Mouse (Mus musculus) adrenal gland, postnatal 4 days (tissue): ENCODE data around the gene Scap. TPM values are rescaled to one million over a fixed set of nuclear protein-coding genes. Genes with fewer than 3 reads are reported as not detected.

Experiments used
- total RNA-seq, 2 experiments: library from RNA; stranded (reverse); gene quantifications; 2 replicates each; pipeline ENCODE4 v1.2.3; 2021

Gene Scap
- total RNA-seq, 2 experiments from 2014 or later = 117 to 130 TPM

Other genes with a start within 250 kb of the Scap start
- gene Smarcc1, start 215.6 kb upstream of the Scap start, total RNA-seq = 100 to 1,000 TPM in 1 of 2 experiments, 10 to 100 TPM in 1; 90.4 to 100 TPM
- 100 to 1,000 TPM; 102 to 111 TPM for gene Dhx30, start 215.5 kb upstream of the Scap start, total RNA-seq
- gene Cspg5, start 89.5 kb upstream of the Scap start, total RNA-seq = 10 to 100 TPM; 38.5 to 41.4 TPM
- gene Elp6, start 28.1 kb upstream of the Scap start, total RNA-seq = 10 to 100 TPM; 11.1 to 12.5 TPM
- 10 to 100 TPM; 55.4 to 64.8 TPM for gene Ptpn23, start 74.9 kb downstream of the Scap start, total RNA-seq
- 10 to 100 TPM; 24.9 to 79.3 TPM for gene Ngp, start 86.5 kb downstream of the Scap start, total RNA-seq
- 10 to 100 TPM; 11.2 to 12.0 TPM for gene Klhl18, start 143.4 kb downstream of the Scap start, total RNA-seq
- under 1 TPM; 0.76 to 0.95 TPM for gene Kif9, start 143.7 kb downstream of the Scap start, total RNA-seq
- 100 to 1,000 TPM in 1 of 2 experiments, 10 to 100 TPM in 1; 97.0 to 102 TPM for gene Setd2, start 199.3 kb downstream of the Scap start, total RNA-seq